Mouse (Mus musculus) forelimb bud, embryonic 11.5 days (tissue): ENCODE results near the gene Pard6b.
A peak's percentile ranks its signal among the peaks of the same experiment; 100 is the strongest.
"Not testable (repeated sequence)": the region's sequence is repeated elsewhere in the genome, so short reads cannot be mapped to it uniquely, and the experiment has no call there.

Source experiments
- DNase-seq: peaks from one replicate; pipeline ENCODE4 v3.0.0-alpha.2; 2012; ENCODE audit warnings: low read depth, low spot score

Gene Pard6b

GRCm38 (mm10) chr2:168080431-168081246 lies at the start of gene Pard6b:
Gene Pard6b (plus strand): TSS chr2:168081004.
- DNase-seq, result peak; percentile 99

DNA sequence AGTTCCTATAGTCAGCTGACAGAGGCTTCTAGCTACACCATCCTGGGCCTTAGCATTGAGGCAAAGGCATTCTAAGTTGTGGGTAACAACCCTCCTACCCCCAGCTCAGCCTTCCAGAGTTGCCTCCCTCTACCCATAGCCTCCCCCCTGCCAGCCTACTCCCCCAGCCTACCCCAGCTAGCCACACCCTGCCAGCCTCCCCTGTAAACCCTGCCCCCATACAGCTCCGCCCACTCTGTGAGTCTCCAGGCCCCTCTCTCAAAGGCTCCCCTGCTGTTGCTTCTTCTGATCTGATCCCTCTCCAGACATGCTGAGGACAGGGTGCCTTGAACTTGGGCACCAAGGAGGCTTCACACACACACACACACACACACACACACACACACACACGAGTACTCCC lies 49.0 kb upstream of the Pard6b start:
- no peak for DNase-seq

- DNase-seq, result no peak
These were observed 46.9 kb upstream of the Pard6b start for GRCm38 (mm10) chr2:168033905-168034304.

DNA sequence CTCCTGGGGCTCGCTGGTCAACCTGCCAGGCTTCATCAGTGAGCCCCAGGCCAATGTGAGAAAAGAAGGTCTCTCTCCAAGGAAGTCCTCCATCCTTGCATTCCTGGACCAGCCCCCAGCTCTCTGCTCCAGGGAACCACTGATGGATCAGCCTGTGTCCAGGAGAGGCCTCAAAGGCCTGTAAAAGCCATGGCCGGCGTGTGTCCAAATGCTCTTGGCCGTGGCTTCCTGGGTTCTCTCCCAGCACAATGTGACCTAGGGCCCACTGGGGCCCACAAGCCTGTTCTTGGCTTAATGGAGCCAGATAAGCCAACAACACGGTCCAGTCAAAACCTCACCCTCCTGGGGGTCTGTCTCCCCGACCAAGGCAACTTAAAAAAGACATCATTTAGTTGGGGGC lies 44.9 kb upstream of the Pard6b start:
- DNase-seq, result no peak

- DNase-seq, result no peak
These were observed 43.7 kb upstream of the Pard6b start for GRCm38 (mm10) chr2:168037063-168037462.

DNA sequence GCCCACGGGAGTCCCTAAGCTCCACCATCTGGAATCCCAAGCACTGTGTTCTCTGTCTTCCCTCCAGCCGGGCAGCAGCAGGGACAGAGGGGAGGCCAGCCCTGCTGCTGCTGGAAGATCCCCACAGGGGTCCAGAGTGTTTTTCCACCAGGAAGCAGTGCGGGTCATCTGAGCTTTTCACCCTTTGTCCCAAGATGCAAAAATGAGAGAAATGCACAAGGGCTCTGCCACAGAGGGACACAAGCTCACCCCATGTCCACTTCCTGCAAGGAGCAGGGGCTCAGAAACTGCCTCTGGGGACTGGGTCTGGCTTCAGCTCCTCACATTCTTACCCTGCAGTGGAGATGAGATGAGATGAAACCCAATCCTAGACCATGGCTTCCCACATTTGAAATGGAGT lies 40.1 kb upstream of the Pard6b start:
- DNase-seq, result no peak

DNA sequence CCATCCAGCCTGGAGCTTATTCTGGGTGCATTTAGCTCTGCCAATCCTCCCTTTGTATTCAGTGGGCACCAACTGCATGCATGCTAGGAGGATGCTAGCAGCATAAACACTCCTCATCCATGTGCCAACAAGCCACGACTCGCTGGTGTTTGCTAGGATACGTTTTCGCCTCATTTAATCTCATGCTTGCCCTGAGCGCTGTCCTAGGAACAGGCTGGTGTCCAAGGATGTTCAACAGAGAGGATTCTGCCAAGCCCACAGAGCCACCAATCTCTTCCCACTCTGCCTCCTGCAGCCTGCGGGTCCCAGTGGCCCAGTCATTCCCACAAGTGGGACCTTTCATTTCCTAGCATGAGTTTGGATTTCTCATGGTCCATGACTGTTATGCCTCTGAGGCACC lies 38.8 kb upstream of the Pard6b start:
- DNase-seq, result no peak

- no peak for DNase-seq
These were observed 36.0 kb upstream of the Pard6b start for GRCm38 (mm10) chr2:168044681-168045287.

GRCm38 (mm10) chr2:168045357-168045756 lies 35.4 kb upstream of the Pard6b start:
- DNase-seq, result no peak

GRCm38 (mm10) chr2:168045771-168046170 lies 35.0 kb upstream of the Pard6b start:
- no peak for DNase-seq

GRCm38 (mm10) chr2:168046467-168046866 lies 34.3 kb upstream of the Pard6b start:
- DNase-seq, result no peak

- DNase-seq, result no peak
These were observed 31.7 kb upstream of the Pard6b start for GRCm38 (mm10) chr2:168049002-168049635.

DNA sequence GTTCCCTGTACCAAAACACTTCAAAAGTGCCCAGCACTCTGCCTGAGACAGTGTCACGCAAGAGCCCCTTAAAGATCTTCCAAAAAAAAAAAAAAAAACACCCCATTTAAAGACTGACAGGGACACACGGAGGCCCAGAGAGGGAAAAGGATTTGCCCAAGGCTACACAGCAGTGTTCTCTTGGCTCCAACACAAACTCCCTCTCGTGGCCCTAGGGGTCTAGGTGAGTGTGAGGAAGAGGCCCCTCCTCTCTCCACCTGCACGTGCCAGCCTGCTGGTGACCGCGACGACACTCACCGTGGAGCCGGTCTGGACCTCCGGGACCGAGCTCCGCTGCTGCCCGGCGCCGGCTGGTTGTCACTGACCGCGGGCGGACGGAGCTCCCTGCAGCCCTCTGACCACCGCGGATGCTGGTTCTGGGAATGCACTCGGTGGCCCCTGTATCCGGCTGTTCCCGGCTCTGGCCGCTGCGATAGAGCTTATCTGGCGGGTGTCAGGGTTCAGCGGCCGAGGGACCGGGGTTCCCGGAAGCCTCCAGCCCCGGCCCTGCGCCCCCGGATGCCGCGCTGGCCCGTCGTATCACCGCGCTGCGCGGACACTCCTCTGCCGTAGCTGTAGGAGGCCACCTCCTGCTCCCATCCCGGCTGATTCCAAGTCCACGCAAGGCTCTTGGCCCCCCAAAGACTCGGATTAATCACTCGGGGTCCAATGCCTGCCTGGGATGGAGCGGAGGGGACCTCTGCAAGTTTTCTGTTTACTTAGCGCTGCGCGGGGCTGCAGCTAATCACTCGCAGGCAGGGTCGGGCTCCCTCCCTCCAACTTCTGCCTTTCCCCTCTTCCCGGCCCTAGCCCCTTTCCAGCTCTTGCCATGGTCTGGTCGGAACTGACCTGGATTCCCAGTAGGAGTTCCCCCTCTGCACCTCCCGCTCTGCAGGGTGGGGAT lies 30.5 kb upstream of the Pard6b start:
- no peak for DNase-seq

GRCm38 (mm10) chr2:168052156-168052555 lies 28.6 kb upstream of the Pard6b start:
- DNase-seq, result no peak

- DNase-seq, result no peak
These were observed 28.1 kb upstream of the Pard6b start for GRCm38 (mm10) chr2:168052689-168053088.

GRCm38 (mm10) chr2:168054142-168054541 lies 26.7 kb upstream of the Pard6b start:
- DNase-seq, result no peak

GRCm38 (mm10) chr2:168055910-168056665 lies 24.7 kb upstream of the Pard6b start:
- no peak for DNase-seq

- DNase-seq, result no peak
These were observed 24.2 kb upstream of the Pard6b start for GRCm38 (mm10) chr2:168056666-168056933.

DNA sequence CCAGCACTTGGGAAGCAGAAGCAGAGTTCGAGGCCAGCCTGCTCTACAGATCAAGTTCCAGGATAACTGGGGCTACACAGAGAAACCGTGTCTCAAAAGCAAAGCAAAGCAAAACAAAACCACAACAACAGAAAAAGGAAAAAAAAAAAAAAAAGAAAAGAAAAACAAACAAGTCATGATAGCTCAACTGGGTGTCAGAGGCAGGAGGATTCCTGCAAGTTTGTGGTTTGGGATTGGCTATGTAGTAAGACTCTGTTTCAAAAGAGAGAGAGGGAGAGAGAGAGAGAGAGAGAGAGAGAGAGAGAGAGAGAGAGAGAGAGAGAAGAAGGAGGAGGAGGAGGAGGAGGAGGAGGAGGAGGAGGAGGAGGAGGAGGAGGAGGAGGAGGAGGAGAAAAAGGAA lies 22.9 kb upstream of the Pard6b start:
- not testable (repeated sequence) for DNase-seq

- no peak for DNase-seq
These were observed 22.2 kb upstream of the Pard6b start for GRCm38 (mm10) chr2:168058488-168059199.
